Mouse (Mus musculus): ENCODE data around the gene Plekhd1. TPM values are rescaled to one million over a fixed set of nuclear protein-coding genes. Genes with fewer than 3 reads are reported as not detected.

The Plekhd1 gene
- total and polyA plus RNA-seq, 3 experiments, result 0.08 to 0.34 TPM; not detected in 1

- Histone ChIP-seq H3K4me1 (ENCODE audit: control insufficient read depth in 1 of 2, insufficient read depth in 2 of 2) (no peaks in the 10 kb centered on the region; a peak in 1 of 4 replicates), H3K4me2 (ENCODE audit: insufficient read depth, low read depth, poor library complexity, severe bottlenecking) (no peak overlapping the region), H3K9ac (ENCODE audit: insufficient read depth, low read depth) (no peak overlapping the region), H3K79me2 (replicated peaks; ENCODE audit: control insufficient read depth, extremely low read depth, insufficient read depth, poor library complexity, severe bottlenecking) (peaks cover 12% of the 10 kb centered on the region), H3K27ac (ENCODE audit: insufficient read depth, low read depth) (no peak overlapping the region), H3K9me3 (replicated peaks; ENCODE audit: low read length) (no peaks in the 10 kb centered on the region), H3K27me3 (replicated peaks) (no peaks in the 10 kb centered on the region), H3K36me3 (replicated peaks in 1 of 2; ENCODE audit: control insufficient read depth in 1 of 2, insufficient read depth in 1 of 2, low read length in 1 of 2) (peaks cover 4 to 50% of the 10 kb centered on the region in 2 experiments), H3K4me3 (replicated peaks in 1 of 3; ENCODE audit: low read depth in 2 of 3, low read length in 2 of 3, poor library complexity in 1 of 3) (no peak overlapping the region)
- no peak for DNase-seq (ENCODE audit: extremely low read depth)
- TF ChIP-seq NELFE (IDR thresholded peaks at IDR 0.05; ENCODE audit: low read depth, low read length) (no peak), CHD2 (IDR thresholded peaks at IDR 0.05; ENCODE audit: low read length) (no peak), MYC (IDR thresholded peaks at IDR 0.05; ENCODE audit: low read depth, low read length) (no peak), PAX5 (IDR thresholded peaks at IDR 0.05; ENCODE audit: low read length) (no peak), POLR2A (IDR thresholded peaks at IDR 0.05; ENCODE audit: low read depth, low read length) (no peak), MXI1 (IDR thresholded peaks at IDR 0.05; ENCODE audit: low read depth, low read length) (no peak), TBP (conservative IDR thresholded peaks at IDR 0.05; ENCODE audit: low read depth, low read length) (no peak), TCF12 (IDR thresholded peaks at IDR 0.05; ENCODE audit: low read depth, low read length) (no peak), MAFK (IDR thresholded peaks at IDR 0.05; ENCODE audit: insufficient replicate concordance, low read length) (no peak)
- in situ Hi-C loops (cut with MboI; ENCODE audit: low pct_ligation_motif_present, low pct_unique_long_range_greater_than_20kb, low sequenced_read_pairs), result no loop called here
- dilution Hi-C loops (cut with MboI; ENCODE audit: extremely low pct_ligation_motif_present, extremely low pct_unique_long_range_greater_than_20kb, low sequenced_read_pairs), result no loop called here
Observed at GRCm38 (mm10) chr12:80653951-80654658, 38.3 kb upstream of the Plekhd1 start.

GRCm38 (mm10) chr12:80654659-80655025 lies 37.7 kb upstream of the Plekhd1 start:
- H3K36me3 ChIP-seq (replicated peaks in 1 of 2; ENCODE audit: control insufficient read depth in 1 of 2, insufficient read depth in 1 of 2, low read length in 1 of 2), result peaks cover 4 to 46% of the 10 kb centered on the region in 2 experiments
- H3K4me3 ChIP-seq (replicated peaks in 1 of 3; ENCODE audit: low read depth in 2 of 3, low read length in 2 of 3, poor library complexity in 1 of 3), result no peak overlapping the region
- no peak overlapping the region for H3K4me2 ChIP-seq (ENCODE audit: insufficient read depth, low read depth, poor library complexity, severe bottlenecking)
- in situ Hi-C loops (cut with MboI; ENCODE audit: low pct_ligation_motif_present, low pct_unique_long_range_greater_than_20kb, low sequenced_read_pairs), result no loop called here
- no peaks in the 10 kb centered on the region for H3K27me3 ChIP-seq (replicated peaks)
- no peak overlapping the region for H3K27ac ChIP-seq (ENCODE audit: insufficient read depth, low read depth)
- no peak overlapping the region for H3K9ac ChIP-seq (ENCODE audit: insufficient read depth, low read depth)
- dilution Hi-C loops (cut with MboI; ENCODE audit: extremely low pct_ligation_motif_present, extremely low pct_unique_long_range_greater_than_20kb, low sequenced_read_pairs), result no loop called here
- no peaks in the 10 kb centered on the region for H3K4me1 ChIP-seq (ENCODE audit: control insufficient read depth in 1 of 2, insufficient read depth in 2 of 2)
- DNase-seq (ENCODE audit: extremely low read depth), result no peak
- no peak for TF ChIP-seq TCF12 (IDR thresholded peaks at IDR 0.05; ENCODE audit: low read depth, low read length)
- TF ChIP-seq RAD21 (IDR thresholded peaks at IDR 0.05; ENCODE audit: low read depth, low read length), result no peak
- TF ChIP-seq ETS1 (conservative IDR thresholded peaks at IDR 0.05; ENCODE audit: low read depth, low read length), result no peak
- H3K79me2 ChIP-seq (replicated peaks; ENCODE audit: control insufficient read depth, extremely low read depth, insufficient read depth, poor library complexity, severe bottlenecking), result peaks cover 12% of the 10 kb centered on the region
- H3K9me3 ChIP-seq (replicated peaks; ENCODE audit: low read length), result no peaks in the 10 kb centered on the region

- DNase-seq (ENCODE audit: extremely low read depth), result no peak
- H3K9ac ChIP-seq (ENCODE audit: insufficient read depth, low read depth), result no peak overlapping the region
- no peak overlapping the region for H3K27ac ChIP-seq (ENCODE audit: insufficient read depth, low read depth)
- TF ChIP-seq NRF1 (IDR thresholded peaks at IDR 0.05; ENCODE audit: low read depth, low read length) (no peak), RAD21 (IDR thresholded peaks at IDR 0.05; ENCODE audit: low read depth, low read length) (no peak), RCOR1 (conservative IDR thresholded peaks at IDR 0.05; ENCODE audit: low read depth, low read length) (no peak)
- H3K4me1 ChIP-seq (ENCODE audit: control insufficient read depth in 1 of 2, insufficient read depth in 2 of 2), result peaks cover 0 to 9% of the 10 kb centered on the region in 2 experiments; a peak in 1 of 4 replicates
- H3K9me3 ChIP-seq (replicated peaks; ENCODE audit: low read length), result no peaks in the 10 kb centered on the region
- H3K36me3 ChIP-seq (replicated peaks in 1 of 2; ENCODE audit: control insufficient read depth in 1 of 2, insufficient read depth in 1 of 2, low read length in 1 of 2), result peaks cover 11 to 45% of the 10 kb centered on the region in 2 experiments
- dilution Hi-C loops (cut with MboI; ENCODE audit: extremely low pct_ligation_motif_present, extremely low pct_unique_long_range_greater_than_20kb, low sequenced_read_pairs) (no loop called here), in situ Hi-C loops (cut with MboI; ENCODE audit: low pct_ligation_motif_present, low pct_unique_long_range_greater_than_20kb, low sequenced_read_pairs) (no loop called here)
- H3K4me2 ChIP-seq (ENCODE audit: insufficient read depth, low read depth, poor library complexity, severe bottlenecking), result no peak overlapping the region
- H3K27me3 ChIP-seq (replicated peaks), result no peaks in the 10 kb centered on the region
- H3K79me2 ChIP-seq (replicated peaks; ENCODE audit: control insufficient read depth, extremely low read depth, insufficient read depth, poor library complexity, severe bottlenecking), result peaks cover 6% of the 10 kb centered on the region
- H3K4me3 ChIP-seq (replicated peaks in 1 of 3; ENCODE audit: low read depth in 2 of 3, low read length in 2 of 3, poor library complexity in 1 of 3), result no peak overlapping the region
Observed at GRCm38 (mm10) chr12:80658661-80659060, 33.7 kb upstream of the Plekhd1 start.

All from CH12.LX (cell line).